Mouse (Mus musculus): ENCODE data around the gene Adcy9. TPM values are rescaled to one million over a fixed set of nuclear protein-coding genes. Genes with fewer than 3 reads are reported as not detected.

Adcy9 gene
- total RNA-seq, 2 experiments from 2014 or later, result 34.3 to 36.1 TPM

GRCm38 (mm10) chr16:4419546-4420297 is 576 bp downstream of the Adcy9 start:
- DNase-seq (ENCODE audit: low spot score in 2 of 2), result peak; percentile 33 to 34

GRCm38 (mm10) chr16:4418776-4419545 is 1.3 kb downstream of the Adcy9 start:
- no peak for DNase-seq (ENCODE audit: low spot score in 2 of 2)

- DNase-seq (ENCODE audit: low spot score in 2 of 2), result no peak
Measured at GRCm38 (mm10) chr16:4418072-4418471, 2.2 kb downstream of the Adcy9 start.

GRCm38 (mm10) chr16:4417455-4417854 is 2.8 kb downstream of the Adcy9 start:
- no peak for DNase-seq (ENCODE audit: low spot score in 2 of 2)

GRCm38 (mm10) chr16:4414881-4415585 is 5.3 kb downstream of the Adcy9 start:
- no peak for DNase-seq (ENCODE audit: low spot score in 2 of 2)

- DNase-seq (ENCODE audit: low spot score in 2 of 2), result no peak
Measured at GRCm38 (mm10) chr16:4413988-4414880, 6.1 kb downstream of the Adcy9 start.

- DNase-seq (ENCODE audit: low spot score in 2 of 2), result no peak
Measured at GRCm38 (mm10) chr16:4413301-4413700, 7.0 kb downstream of the Adcy9 start.

GRCm38 (mm10) chr16:4412298-4412697 is 8.0 kb downstream of the Adcy9 start:
- DNase-seq (ENCODE audit: low spot score in 2 of 2), result no peak

- DNase-seq (ENCODE audit: low spot score in 2 of 2), result no peak
Measured at GRCm38 (mm10) chr16:4411296-4411695, 9.0 kb downstream of the Adcy9 start.

- no peak for DNase-seq (ENCODE audit: low spot score in 2 of 2)
Measured at GRCm38 (mm10) chr16:4407536-4407935, 12.8 kb downstream of the Adcy9 start.

- DNase-seq (ENCODE audit: low spot score in 2 of 2), result no peak
Measured at GRCm38 (mm10) chr16:4406706-4407105, 13.6 kb downstream of the Adcy9 start.

- no peak for DNase-seq (ENCODE audit: low spot score in 2 of 2)
Measured at GRCm38 (mm10) chr16:4406047-4406586, 14.2 kb downstream of the Adcy9 start.

GRCm38 (mm10) chr16:4404933-4405761 is 15.2 kb downstream of the Adcy9 start:
- DNase-seq (ENCODE audit: low spot score in 2 of 2), result no peak

- DNase-seq (ENCODE audit: low spot score in 2 of 2), result no peak
Measured at GRCm38 (mm10) chr16:4401109-4401508, 19.2 kb downstream of the Adcy9 start.

GRCm38 (mm10) chr16:4399471-4400223 is 20.7 kb downstream of the Adcy9 start:
- no peak for DNase-seq (ENCODE audit: low spot score in 2 of 2)

- DNase-seq (ENCODE audit: low spot score in 2 of 2), result no peak
Measured at GRCm38 (mm10) chr16:4398782-4399181, 21.5 kb downstream of the Adcy9 start.

GRCm38 (mm10) chr16:4397636-4398035 is 22.7 kb downstream of the Adcy9 start:
- no peak for DNase-seq (ENCODE audit: low spot score in 2 of 2)

GRCm38 (mm10) chr16:4395687-4396341 is 24.5 kb downstream of the Adcy9 start:
- DNase-seq (ENCODE audit: low spot score in 2 of 2), result no peak

Measured in adrenal gland, postnatal 4 days (tissue).